Mouse (Mus musculus): ENCODE data around the gene Plekha4. TPM values are rescaled to one million over a fixed set of nuclear protein-coding genes. Genes with fewer than 3 reads are reported as not detected.
"Not testable (repeated sequence)": the region's sequence is repeated elsewhere in the genome, so short reads cannot be mapped to it uniquely, and the experiment has no call there.

Gene Plekha4
- polyA plus RNA-seq (2012; ENCODE audit: insufficient read depth, insufficient read length, low replicate concordance, missing spikeins) = not detected in 2 replicates

DNA sequence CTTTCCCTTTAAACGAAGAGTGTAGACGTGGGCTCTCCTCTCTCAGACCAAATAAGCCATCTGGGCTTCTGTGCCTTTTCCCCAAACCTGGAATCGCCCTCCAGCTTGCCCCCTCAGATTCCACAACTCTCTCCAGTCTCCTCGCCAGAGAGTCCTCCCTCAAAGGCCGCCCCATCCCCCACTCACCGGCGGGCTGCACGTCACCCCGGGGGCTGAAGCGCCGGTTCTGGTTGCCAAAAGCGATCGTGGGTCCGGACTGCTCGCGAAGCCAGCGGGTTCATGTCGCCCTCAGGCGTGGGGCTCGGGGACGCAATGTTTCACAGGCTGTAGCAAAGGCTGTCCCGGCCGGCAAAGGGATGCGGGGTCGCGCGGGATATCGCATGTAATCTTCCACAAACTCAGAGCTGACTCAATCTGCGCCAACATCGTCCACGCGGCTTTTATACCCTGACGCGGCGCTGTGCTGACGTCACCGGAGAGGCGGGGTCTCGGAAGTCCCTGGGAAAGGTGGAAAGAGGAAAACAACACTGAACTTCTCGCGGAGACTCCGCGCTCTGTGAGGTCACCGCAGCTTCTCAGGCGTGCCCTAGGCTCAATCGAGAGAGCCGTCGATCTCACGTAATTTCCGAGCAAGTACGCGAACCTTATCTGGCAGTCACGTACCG, at the start of gene Plekha4, which contains the start of gene Ppp1r15a:
Gene Plekha4 (plus strand): TSS at position 522 of the 665 bp plus-strand sequence.
Gene Ppp1r15a (minus strand): TSS at position 460 of the 665 bp plus-strand sequence.
- Histone ChIP-seq H3K27ac (ENCODE audit: insufficient read depth, low read depth, low read length) (peak within 1 kb of the TSS; percentile 90), H3K4me3 (ENCODE audit: insufficient read depth, low read depth, low read length) (peak within 1 kb of the TSS; percentile 87), H3K4me1 (ENCODE audit: control insufficient read depth, insufficient read depth, low read length) (peaks cover 28% of the 10 kb centered on the region)
- TF ChIP-seq POLR2A (IDR thresholded peaks at IDR 0.05; ENCODE audit: insufficient read depth, low read depth, low read length) = peak; percentile 97
- no peak for TF ChIP-seq CTCF (IDR thresholded peaks at IDR 0.05; ENCODE audit: insufficient read depth, low read depth, low read length)
- WGBS = under 1% methylated on average over 54 of the region's 54 CpGs

DNA sequence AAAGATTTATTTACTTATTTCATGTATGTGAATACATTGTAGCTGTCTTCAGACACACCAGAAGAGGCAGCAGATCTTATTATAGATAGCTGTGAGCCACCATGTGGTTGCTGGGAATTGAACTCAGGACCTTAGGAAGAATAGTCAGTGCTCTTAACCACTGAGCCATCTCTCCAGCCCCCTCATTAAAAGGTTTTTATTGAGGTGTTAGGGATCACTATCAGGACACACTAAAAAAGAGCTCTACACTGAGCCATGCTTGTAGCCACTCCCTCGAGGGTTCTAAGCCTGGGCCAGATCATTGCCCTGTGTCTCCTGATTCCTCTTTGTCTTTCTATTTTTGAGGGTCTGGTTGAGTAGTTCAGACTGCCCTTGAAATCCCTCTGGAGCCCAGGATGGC, 49.7 kb upstream of the Plekha4 start:
- no peak overlapping the region for H3K4me3 ChIP-seq (ENCODE audit: insufficient read depth, low read depth, low read length)
- TF ChIP-seq POLR2A (IDR thresholded peaks at IDR 0.05; ENCODE audit: insufficient read depth, low read depth, low read length) (no peak), CTCF (IDR thresholded peaks at IDR 0.05; ENCODE audit: insufficient read depth, low read depth, low read length) (no peak)
- 59% methylated on average over 1 of the region's 1 CpGs for WGBS
- no peak overlapping the region for H3K27ac ChIP-seq (ENCODE audit: insufficient read depth, low read depth, low read length)
- peaks cover 5% of the 10 kb centered on the region; the same call in 1 of the 2 replicates for H3K4me1 ChIP-seq (ENCODE audit: control insufficient read depth, insufficient read depth, low read length)

DNA sequence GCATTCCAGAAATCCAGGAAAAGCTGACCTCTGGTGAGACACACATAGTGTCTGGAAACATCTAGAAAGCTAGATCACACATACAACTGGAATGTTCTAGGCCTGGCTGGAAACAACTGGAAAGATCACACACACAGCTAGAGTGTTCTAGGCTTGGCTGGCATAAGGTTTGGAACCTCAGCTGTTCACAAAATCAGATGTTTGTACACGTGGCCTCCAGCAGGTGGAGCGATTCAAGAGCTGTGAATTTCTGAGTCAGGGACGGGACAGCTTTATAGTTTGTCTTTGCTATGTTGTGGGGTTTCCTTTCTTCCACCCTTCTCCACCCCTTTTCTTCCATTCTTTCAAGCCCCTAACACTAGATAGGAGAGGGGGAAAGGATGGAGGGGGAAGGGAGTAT, 49.1 kb upstream of the Plekha4 start:
- H3K4me1 ChIP-seq (ENCODE audit: control insufficient read depth, insufficient read depth, low read length) = peaks cover 5% of the 10 kb centered on the region; the same call in 1 of the 2 replicates
- no peak for TF ChIP-seq POLR2A (IDR thresholded peaks at IDR 0.05; ENCODE audit: insufficient read depth, low read depth, low read length)
- no peak for TF ChIP-seq CTCF (IDR thresholded peaks at IDR 0.05; ENCODE audit: insufficient read depth, low read depth, low read length)
- WGBS = 3% methylated on average over 3 of the region's 3 CpGs
- no peak overlapping the region for H3K4me3 ChIP-seq (ENCODE audit: insufficient read depth, low read depth, low read length)
- no peak overlapping the region for H3K27ac ChIP-seq (ENCODE audit: insufficient read depth, low read depth, low read length)

DNA sequence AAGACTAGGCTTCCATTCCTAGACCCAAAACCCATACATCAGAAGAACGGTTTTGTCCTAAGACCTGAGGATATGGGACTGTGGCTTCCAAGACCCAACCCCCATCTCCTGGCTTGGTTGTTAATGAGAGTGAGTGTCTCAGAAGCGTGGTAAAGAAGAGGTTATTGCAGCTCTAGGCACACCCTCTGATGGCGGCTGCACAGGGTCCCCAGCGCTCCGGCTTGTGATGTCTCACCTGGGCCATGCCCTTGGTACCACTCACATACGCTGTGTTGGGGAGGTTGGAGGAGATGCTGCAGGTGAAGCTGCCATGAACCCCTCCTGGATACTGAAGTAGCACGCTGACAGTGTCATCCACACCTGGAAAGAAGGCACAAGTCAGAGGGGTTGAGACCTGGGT, 47.4 kb upstream of the Plekha4 start:
- TF ChIP-seq CTCF (IDR thresholded peaks at IDR 0.05; ENCODE audit: insufficient read depth, low read depth, low read length) = no peak
- Histone ChIP-seq H3K4me3 (ENCODE audit: insufficient read depth, low read depth, low read length) (no peak overlapping the region), H3K27ac (ENCODE audit: insufficient read depth, low read depth, low read length) (no peak overlapping the region), H3K4me1 (ENCODE audit: control insufficient read depth, insufficient read depth, low read length) (peaks cover 5% of the 10 kb centered on the region; the same call in 1 of the 2 replicates)
- 95% methylated on average over 7 of the region's 7 CpGs for WGBS

DNA sequence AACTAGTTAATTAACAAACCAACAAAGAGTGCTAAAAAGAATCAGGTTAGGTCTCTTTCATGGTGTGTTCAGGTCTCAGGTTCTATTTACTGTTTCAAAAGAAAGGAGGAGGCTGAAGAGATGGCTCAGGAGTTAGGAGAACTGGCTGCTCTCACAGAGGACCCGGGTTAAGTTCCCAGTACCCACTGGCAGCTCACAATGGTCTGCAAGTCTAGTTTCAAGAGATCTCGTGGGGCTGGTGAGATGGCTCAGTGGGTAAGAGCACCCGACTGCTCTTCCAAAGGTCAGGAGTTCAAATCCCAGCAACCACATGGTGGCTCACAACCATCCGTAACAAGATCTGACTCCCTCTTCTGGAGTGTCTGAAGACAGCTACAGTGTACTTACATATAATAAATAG, 45.8 kb upstream of the Plekha4 start:
- WGBS = 84% methylated on average over 4 of the region's 4 CpGs
- H3K4me3 ChIP-seq (ENCODE audit: insufficient read depth, low read depth, low read length); H3K27ac ChIP-seq (ENCODE audit: insufficient read depth, low read depth, low read length); H3K4me1 ChIP-seq (ENCODE audit: control insufficient read depth, insufficient read depth, low read length): not testable (repeated sequence)

DNA sequence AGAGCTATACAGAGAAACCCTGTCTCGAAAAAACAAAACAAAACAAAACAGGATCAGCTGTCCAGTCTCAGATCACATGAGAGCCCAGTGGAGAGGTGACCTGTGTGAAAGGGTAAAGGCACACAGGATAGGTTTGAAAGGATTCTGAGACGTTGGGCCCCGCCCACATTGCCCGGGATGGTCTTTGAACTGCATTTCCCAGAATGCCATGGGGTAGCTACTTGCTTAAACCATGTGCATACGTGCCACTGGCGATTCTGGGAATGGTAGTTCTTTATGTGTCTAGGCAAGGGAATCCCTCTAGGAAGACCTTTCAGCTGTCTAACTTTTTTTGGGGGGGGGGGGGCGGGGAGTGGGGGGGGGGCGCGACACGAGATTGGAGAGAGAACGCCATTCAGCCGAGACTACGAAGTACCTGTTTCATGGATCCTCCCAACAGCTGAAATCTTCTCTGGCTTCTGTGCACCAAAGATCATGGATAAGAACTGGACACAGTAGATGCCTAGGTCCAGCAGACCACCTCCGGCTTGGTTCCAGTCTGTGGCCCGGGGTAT, 44.7 kb upstream of the Plekha4 start, which contains the start of gene Tulp2:
Gene Tulp2 (plus strand): TSS at position 504 of the 554 bp plus-strand sequence.
- TF ChIP-seq POLR2A (IDR thresholded peaks at IDR 0.05; ENCODE audit: insufficient read depth, low read depth, low read length) = no peak
- no peak for TF ChIP-seq CTCF (IDR thresholded peaks at IDR 0.05; ENCODE audit: insufficient read depth, low read depth, low read length)
- 51% methylated on average over 15 of the region's 15 CpGs for WGBS
- H3K27ac ChIP-seq (ENCODE audit: insufficient read depth, low read depth, low read length) = no peak within 1 kb of the TSS
- no peaks in the 10 kb centered on the region for H3K4me1 ChIP-seq (ENCODE audit: control insufficient read depth, insufficient read depth, low read length)
- no peak within 1 kb of the TSS for H3K4me3 ChIP-seq (ENCODE audit: insufficient read depth, low read depth, low read length)

DNA sequence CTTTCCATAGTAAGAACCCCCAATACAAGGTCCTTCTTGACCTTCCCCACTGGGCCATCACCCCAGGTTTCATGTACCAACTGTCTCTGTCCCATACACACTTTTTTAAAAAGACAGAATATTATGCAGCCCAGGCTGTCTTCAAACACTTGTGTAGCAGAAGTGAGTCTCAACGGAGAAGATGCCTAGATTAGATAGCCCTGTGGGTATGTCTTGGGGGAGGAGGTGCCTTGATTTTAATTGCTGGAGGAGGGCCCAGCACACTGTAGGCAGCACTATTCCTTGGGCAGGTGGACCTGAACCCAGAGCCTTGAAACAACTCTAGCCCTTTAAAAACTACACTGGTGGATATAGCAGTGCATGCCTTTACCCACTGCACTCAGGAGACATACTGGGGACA, 44.0 kb upstream of the Plekha4 start:
- TF ChIP-seq CTCF (IDR thresholded peaks at IDR 0.05; ENCODE audit: insufficient read depth, low read depth, low read length) (no peak), POLR2A (IDR thresholded peaks at IDR 0.05; ENCODE audit: insufficient read depth, low read depth, low read length) (no peak)
- 92% methylated on average over 1 of the region's 1 CpGs for WGBS
- no peak overlapping the region for H3K27ac ChIP-seq (ENCODE audit: insufficient read depth, low read depth, low read length)

DNA sequence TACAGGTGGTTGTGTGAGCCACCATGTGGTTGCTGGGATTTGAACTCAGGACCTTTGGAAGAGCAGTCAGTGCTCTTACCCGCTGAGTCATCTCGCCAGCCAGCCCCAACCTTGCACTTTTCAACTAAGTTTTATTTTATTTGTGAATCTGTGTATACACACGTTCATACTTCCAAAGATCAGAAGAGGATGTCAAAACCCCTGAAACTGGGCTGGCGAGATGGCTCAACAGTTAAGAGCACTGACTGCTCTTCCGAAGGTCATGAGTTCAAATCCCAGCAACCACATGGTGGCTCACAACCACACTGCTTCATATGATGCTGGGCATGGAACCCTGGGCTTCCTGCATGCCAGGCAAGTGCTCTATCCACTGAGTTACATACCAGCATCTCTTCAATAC, 41.1 kb upstream of the Plekha4 start:
- WGBS = 95% methylated on average over 5 of the region's 5 CpGs
- peaks cover 17% of the 10 kb centered on the region for H3K4me1 ChIP-seq (ENCODE audit: control insufficient read depth, insufficient read depth, low read length)
- not testable (repeated sequence) for H3K4me3 ChIP-seq (ENCODE audit: insufficient read depth, low read depth, low read length); H3K27ac ChIP-seq (ENCODE audit: insufficient read depth, low read depth, low read length)

More for the DNA sequence above, 44.0 kb upstream of the Plekha4 start:
- Histone ChIP-seq H3K4me1 (ENCODE audit: control insufficient read depth, insufficient read depth, low read length) (no peaks in the 10 kb centered on the region), H3K4me3 (ENCODE audit: insufficient read depth, low read depth, low read length) (no peak overlapping the region)

DNA sequence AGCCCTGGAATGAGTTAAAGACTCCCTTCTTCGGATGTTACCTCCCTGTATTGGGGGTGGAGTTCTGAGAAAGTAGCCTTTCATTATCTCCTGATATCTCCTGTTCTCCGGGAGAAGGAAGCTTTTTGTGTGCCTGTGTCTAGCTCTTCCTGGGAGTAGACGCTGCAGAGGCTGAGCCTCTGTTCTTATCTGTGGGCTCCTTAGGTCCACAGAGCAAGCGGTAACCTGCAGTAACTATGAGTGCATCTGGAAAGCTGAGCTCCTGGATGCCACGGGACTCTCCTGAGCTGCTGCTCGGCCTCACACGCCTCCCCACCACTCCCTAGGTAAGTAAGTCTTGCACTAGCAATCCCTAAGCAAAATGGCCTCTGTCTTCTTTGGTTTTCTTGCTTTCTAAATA, 40.0 kb upstream of the Plekha4 start:
- TF ChIP-seq CTCF (IDR thresholded peaks at IDR 0.05; ENCODE audit: insufficient read depth, low read depth, low read length) (no peak), POLR2A (IDR thresholded peaks at IDR 0.05; ENCODE audit: insufficient read depth, low read depth, low read length) (no peak)
- no peak overlapping the region for H3K27ac ChIP-seq (ENCODE audit: insufficient read depth, low read depth, low read length)
- H3K4me1 ChIP-seq (ENCODE audit: control insufficient read depth, insufficient read depth, low read length) = peaks cover 21% of the 10 kb centered on the region
- WGBS = 76% methylated on average over 7 of the region's 7 CpGs
- H3K4me3 ChIP-seq (ENCODE audit: insufficient read depth, low read depth, low read length) = no peak overlapping the region

Measured in olfactory bulb, adult 2 months (tissue).